Mouse (Mus musculus): Measurements from ENCODE around the gene Pnldc1.
"Not testable (repeated sequence)": the region's sequence is repeated elsewhere in the genome, so short reads cannot be mapped to it uniquely, and the experiment has no call there.

Gene Pnldc1

DNA sequence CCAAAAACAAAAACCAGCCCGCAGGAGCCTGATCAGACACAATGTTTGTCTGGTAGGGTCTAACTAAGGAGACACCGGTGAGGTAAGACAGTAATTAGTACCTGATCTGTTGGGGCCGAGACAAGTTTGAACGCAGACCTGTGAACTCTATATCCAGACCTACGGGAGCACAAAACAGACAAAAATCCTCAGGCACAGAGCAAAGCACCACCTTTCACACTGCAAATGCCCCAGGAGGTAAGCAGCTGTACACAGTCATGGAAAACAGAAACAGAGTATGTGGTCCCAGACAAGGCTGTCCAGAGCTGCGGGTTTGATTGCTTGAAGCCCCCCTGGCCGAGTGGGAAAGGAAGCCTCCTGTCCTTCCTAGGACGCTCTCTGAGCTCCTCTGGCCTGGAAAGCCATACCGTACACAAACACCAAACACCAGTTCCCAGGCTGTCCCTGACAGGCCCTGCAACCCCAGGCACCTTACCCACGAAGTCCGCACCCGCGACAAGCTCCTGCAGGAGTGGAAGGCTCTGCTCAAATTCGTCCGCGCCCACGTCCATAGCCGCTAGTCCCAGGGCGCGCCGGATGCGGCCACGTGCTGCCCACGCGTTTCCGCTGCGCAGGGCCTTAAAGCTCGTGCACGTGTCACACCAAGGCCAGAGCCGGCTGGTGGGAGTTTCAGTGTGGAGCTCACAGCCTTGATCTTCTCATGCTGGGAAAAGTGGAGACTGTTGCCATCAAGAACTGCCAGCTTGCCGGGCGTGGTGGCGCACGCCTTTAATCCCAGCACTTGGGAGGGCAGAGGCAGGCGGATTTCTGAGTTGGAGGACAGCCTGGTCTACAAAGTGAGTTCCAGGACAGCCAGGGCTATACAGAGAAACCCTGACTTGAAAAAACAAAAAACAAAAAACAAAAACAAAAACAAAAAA is at the start of gene Pnldc1:
Pnldc1 (minus strand) TSS at position 870 of the 920 bp plus-strand sequence.
- DNase-seq (ENCODE audit: low spot score): no peak

DNA sequence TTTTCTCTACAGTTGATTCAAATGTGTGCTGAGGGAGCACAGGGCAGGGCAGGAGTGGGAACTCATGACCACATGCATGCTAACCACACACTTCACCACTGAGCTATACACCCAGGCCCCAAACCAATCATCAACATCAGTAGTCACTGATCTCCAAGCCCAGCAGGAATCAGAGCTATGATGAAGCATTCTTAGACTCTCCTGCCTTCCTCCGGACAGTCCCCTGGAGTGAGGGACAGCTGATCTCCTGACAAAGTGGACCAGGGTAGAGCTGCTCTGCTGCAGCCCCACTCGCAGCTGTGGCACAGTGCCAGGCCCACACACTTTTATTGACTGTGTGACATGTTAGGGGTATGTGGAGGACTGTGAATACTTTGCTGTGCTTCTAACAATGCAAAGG is 49.3 kb upstream of the Pnldc1 start:
- not testable (repeated sequence) for DNase-seq (ENCODE audit: low spot score)

DNA sequence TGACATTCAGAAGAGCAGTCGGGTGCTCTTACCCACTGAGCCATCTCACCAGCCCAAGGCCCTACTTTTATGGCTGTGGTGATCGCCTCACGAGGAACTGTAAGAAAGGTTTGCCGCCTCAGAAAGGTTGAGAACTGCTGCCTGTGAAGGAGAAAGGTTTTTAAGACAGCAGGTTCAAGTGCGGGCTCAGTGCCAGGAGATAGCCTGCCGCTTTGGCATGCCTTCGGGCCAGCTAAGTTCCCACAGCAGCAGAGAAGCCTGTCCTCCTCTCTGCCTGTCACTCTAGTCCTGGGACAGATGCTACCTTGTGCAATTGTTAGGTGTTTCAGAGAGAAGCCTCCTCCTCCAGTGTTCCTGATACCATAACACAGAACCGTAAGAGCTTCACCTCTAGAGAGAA is 46.6 kb upstream of the Pnldc1 start:
- DNase-seq (ENCODE audit: low spot score): no peak

DNA sequence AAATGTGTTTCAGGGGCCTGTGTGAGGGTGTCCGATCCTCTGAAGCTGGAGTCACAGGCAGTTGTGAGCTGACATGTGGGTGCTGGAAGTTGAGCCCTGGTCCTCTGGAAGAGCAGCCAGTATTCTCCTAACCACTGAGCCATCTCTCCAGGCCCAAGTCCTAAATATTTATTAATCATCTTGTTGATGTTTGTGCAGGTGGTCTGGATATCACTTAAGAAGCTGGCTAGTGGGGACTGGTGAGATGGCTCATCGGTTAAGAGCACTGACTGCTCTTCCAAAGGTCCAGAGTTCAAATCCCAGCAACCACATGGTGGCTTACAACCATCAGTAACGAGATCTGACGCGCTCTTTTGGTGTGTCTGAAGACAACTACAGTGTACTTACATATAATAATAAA is 39.6 kb upstream of the Pnldc1 start:
- no peak for DNase-seq (ENCODE audit: low spot score)

DNA sequence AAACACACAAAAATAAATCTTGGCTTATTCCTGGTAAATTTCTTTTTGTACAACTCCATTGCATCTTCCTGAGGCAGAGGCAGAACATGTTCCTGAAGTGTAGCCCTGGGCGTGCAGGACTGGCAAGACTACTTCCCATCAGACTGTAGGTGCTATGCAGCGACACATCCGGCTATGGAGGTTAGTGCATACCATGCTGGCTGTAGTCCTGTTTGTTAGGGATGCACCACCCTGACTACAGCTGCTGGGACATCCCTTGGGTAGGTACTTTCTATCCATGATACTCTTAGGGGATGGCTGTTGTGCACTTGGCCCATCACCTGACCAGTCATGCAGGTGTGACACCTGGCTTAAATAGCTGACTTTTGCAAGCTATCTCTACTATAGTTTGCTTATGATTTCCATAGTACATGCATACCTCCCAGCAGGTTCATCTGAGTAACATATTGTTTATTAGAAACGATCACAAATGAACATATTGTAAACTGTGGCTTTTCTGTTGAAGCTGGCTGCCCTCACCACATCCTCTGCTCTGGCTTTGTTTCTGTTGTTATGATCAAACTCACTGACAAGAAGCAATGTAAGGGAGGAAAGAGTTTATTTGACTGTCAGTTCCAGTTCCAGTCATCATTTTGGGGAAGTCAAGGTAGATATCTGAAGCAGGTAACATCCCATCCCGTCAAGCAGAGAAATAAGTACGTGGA is 32.6 kb upstream of the Pnldc1 start:
- no peak for DNase-seq (ENCODE audit: low spot score)

DNA sequence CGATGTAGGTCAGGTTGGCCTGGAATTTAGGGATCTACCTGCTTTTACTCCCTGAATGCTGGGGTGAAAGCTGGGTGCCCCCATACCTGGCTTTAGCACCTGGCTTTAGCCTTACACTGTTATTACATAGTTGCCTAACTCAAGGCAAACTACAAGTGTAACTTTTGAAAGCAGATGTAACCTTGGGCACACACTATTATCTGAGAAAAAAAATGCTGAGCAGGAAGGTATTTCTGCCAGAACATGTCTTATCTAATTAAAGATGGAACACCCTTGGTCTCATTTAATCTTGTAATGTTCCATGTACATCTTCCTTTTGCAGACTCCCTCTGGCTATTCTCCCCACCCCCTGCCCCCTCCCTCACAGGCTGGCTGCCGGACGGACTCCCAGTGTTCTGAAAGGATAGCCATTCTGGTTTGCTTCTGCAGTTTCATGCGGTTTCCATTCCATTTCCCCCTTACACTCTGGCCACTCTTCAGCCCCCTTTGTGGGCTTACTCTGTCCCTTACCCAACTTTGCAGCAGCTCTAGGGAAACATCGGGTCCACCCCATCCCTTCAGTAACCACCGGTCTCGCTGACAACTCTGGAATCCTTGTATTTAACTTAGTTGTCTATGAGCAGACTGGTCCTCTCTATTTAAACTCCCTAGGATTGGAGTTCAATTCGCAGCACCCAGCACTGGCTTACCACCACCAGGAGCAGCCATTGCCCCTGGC is 31.7 kb upstream of the Pnldc1 start:
- DNase-seq (ENCODE audit: low spot score): no peak

DNA sequence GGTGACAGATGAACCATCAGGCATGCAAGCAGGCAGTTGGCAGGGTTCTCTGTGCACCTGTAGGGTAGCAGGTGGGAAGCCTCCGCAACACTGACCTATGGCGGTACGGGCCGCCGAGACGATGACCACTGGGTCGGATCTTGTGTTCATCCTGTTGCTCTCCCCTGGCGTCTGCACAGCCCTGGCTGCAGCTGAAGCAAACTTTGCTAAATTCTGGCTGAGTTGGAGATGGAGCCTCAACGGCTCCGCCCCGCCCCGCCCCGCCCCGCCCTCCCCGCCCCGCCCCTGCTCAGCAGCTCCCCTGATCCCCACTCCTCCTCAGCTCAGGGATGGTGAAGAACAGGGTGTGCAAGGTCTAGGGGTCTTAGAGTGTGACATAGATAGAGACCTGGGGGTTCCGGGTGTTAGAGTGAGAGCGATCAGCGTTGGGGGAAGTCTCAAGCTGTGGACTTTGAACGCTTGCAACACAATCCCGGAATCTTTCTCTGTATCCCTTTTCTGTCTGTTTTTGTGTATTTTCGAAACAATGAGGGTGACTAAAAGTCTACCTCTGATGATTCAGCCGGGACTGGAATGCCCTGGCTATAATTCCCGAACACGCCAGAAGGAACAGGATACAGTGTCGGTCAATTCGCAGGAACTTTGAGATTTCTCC is 30.2 kb upstream of the Pnldc1 start, which contains the start of gene Acat3:
Acat3 (minus strand) TSS at position 450 of the 655 bp plus-strand sequence.
- DNase-seq (ENCODE audit: low spot score): peak; percentile 14

DNA sequence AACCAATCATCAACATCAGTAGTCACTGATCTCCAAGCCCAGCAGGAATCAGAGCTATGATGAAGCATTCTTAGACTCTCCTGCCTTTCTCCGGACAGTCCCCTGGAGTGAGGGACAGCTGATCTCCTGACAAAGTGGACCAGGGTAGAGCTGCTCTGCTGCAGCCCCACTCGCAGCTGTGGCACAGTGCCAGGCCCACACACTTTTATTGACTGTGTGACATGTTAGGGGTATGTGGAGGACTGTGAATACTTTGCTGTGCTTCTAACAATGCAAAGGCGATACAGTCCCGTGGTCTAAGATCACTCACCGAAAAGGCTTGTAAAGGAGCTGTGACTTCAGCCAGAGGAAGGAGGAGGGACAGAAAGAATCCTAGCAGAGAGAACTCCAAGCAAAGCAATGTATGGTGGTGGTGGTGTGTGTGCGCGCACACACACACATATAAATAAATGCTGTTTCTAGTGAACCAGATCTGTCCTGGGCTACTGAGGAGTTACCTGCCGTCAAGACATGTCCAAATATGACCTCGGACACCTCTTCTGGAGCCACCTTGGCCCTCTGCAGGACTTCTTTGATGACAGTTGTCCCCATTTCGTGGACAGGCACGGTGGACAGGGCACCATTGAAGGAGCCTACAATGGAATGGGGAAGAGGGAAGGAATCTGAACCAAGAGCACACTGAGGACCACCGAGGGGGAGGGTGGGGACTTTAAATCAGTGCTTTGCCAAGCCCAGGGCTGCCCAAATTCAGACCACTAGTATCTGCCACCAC is 29.5 kb upstream of the Pnldc1 start:
- DNase-seq (ENCODE audit: low spot score): not testable (repeated sequence)

DNA sequence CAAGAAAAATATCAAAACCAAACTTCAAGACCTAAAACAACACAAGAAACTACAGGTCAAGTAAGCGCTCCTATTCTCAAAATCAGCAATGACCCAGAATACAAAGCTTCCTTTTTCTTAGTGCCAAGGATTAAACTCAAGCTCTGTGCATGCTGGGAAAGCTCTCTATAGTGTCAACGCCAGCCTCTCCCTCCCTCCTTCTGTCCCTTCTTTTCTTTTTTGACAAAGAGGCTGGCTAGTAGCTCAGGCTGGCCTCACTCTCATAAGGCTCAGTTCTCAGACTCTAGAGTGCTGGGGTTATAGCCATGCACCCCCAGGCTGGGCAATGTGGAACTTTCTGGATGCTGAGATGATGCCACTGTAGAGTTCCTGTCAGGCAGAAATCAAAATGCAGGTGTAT is 28.0 kb upstream of the Pnldc1 start:
- DNase-seq (ENCODE audit: low spot score): no peak

DNA sequence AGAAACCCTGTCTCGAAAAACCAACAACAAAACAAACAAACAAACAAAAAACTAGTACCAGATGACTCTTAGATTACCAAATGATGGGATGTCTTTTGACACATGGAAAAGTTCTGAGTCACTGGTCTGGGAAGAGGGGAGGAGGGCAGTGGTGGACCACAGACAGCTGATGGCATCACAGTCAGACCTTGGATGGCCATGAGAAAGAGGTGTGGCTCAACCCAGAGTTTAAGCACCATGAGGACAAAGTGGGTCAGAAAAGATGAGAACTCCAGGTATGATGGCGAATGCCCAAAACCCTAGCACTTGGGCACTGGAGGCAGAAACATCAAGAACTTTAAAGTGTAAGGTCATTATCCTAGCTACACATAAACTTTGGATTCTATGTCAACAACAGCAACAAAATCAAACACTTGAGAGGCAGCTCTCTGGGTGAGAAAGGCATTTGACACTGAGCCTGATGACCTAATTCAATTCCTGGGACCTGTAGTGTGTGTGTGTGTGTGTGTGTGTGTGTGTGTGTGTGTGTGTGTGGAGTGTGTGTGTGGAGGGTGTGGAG is 27.5 kb upstream of the Pnldc1 start:
- no peak for DNase-seq (ENCODE audit: low spot score)

DNA sequence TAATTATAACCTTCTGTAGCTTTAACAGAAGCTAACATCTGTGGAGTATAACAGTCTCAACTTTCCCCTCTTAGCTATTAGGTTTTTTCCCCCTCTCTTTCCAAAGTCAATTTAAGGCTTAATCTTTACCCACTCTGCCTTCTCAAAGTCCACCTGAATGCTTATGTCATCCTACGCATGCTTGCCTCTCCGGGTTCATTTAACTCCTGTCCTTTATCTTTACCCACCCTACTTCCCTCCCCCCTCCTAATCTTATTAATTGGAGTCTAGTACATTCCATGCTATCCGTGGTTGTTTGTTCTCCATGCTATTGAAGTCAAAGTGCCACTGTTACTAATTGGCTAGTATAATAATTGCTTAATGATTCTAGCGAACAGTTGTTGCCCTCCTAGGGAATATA is 25.7 kb upstream of the Pnldc1 start:
- DNase-seq (ENCODE audit: low spot score): no peak

DNA sequence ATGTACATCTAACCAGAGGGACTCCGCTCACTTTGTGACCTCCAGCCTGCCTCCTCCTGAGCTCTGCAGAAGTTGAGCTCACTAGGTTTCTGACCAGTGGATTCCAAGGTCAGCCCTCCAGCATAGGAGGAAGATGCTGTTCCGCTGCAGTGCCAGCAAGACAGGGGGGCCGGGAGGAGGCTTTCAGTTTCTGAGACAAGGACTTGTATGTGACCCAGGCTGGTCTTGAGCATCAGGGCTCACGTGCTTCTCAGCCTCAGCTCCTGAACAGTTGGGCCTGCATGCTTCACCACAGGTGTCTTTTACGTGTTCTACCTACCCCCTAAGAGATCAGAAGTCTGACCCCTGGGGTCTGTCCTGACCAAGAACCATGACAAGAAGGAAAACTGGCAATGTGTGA is 21.5 kb upstream of the Pnldc1 start:
- DNase-seq (ENCODE audit: low spot score): not testable (repeated sequence)

DNA sequence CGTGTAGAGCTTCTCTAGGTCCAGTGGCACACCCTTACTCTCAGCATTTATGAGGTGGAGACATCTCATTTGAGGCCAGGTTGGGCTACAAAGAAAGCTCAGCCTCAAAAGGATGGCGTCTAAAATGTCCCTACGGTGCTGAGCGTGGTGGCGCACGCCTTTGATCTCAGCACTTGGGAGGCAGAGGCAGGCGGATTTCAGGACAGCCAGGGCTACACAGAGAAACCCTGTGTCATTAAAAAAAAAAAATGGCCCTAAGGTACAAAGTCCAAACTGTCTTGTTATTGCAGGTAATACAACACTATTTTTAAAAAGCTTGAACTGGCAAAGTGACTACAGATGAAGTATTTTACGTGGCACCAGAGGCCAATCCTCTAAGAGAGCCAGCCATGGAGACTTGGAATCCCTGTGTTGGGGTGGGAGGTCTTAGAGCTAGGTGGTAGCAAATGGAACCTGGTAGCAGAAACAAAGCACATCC is 15.7 kb upstream of the Pnldc1 start:
- DNase-seq (ENCODE audit: low spot score): no peak

DNA sequence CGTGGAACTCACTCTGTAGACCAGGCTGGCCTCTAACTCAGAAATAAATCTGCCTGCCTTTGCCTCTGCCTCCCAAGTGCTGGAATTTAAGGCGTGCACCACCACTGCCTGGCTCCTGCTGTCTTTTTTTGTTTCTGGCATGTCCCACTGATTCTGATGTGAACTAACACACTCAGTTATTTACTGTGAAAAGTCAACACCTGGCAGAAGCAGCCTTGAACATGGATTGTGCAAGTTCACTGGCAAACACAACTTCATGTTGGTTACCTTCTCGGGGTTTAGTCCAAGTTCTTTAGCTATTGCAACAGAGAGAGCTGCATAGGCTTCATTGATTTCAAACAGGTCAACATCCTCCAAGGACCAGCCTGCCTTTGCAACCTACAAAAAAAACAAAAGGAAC is 15.0 kb upstream of the Pnldc1 start:
- DNase-seq (ENCODE audit: low spot score): no peak

DNA sequence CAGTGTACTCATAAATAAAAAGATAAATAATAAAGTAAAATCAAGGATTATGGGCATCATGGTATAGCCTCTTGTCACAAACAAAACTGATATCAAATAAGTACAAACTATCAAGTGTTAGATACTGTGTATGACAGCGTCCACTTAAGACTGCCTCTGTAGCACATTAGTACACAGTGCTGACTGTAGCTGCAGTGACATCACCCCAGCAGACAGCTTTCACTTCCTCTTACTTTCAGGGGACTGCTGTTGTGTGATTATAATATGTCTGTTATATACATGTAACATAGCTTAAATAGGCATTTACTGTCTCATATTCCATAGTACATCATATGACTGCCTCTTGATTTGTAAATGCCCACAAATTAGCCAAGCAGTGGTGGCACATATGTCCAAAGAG is 11.0 kb upstream of the Pnldc1 start:
- DNase-seq (ENCODE audit: low spot score): no peak

DNA sequence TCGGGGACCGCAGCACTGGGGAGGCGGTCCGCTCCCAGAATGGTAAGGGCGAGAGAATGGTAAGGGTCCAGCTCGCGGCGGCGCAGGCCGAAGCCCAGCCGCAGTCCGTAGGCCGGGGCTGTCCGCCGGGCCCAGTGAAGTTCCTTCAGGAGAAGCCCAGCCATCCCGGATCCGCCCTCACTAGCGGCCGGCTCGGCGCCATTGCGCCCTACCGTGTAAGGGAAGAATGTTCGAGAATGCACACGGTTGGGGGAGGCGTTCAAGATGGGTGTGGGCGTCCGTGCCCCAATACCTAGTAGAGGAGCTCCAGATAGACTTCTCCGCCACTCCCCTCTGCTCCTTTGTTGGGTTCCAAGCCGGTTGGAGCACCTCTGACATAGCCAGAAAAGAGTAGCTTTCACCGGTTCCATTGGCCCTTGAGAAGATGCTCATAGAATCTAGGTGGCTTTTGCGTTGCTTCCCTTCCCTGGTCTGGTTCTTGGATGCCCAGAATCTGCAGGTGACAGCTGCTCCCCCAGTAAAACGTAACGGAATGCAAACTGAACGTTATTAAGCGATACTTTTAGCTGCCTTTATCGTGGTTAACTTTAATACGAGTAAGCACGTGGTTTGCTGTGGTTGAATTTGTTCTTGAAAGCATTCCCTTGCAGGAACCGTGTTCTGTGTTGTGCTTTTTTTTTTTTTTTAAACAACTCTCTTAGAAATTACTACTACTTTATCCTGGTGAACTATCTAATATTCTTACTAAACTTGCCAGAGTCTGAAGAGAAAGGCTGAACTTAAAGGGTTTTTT is 6.8 kb upstream of the Pnldc1 start:
- DNase-seq (ENCODE audit: low spot score): peak; percentile 60

DNA sequence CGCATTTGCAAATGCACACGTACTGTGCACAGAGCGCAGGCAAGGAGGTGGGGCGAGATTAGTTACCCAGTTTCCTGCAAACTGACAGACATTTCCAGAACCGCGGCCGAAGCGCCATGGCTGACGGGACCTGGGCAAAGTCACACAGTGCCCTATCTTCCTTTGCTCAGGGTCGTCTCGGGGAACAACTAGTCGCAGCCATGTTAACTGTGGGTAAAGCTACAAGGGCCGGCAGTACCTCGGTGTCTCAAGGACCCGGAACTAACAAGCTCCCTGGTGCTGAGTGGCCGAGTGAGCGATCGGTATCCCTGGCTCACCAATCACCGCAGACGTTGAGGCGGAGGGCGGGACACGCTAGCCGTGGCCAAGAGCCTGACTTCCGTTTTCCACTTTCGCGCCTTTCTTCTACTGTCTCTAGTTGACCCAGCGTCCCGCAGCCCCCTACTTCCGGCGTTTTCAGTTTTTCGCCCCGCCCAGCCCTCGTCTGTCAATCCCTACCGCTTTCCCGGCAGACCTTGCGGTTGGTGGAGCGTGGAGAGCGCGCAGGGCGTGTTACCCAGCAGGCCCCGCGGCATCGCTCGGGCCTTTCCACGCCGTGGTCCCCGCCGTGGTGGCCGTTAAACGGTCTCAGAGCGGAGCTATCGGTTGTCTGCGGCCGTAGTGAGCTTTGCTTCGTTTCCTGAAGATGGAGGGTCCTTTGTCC is 6.0 kb upstream of the Pnldc1 start, which contains the start of gene Mrpl18:
Mrpl18 (minus strand) TSS at position 465 of the 703 bp plus-strand sequence.
- DNase-seq (ENCODE audit: low spot score): peak; percentile 100

DNA sequence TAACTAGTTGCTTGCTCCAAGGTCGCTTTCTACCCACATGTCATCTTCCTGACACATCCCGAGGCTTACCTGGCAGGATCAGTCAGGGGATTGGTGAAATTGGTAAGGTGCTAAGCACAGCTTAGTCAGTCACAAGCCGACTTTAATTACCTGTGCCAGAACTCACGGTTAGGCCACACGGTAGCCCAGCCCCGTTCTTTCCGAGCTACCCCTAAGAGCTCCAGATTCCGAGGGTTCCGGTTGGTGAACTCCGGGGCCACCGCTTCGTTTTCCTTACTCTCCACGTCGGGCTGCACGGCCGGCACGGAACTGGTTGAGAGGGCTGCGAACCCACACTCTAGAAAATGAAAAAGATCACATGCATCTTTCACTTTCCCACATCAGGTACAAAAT is 5.5 kb upstream of the Pnldc1 start, which contains the start of gene Tcp1:
Tcp1 (plus strand) TSS at position 214 of the 393 bp plus-strand sequence.
- peak; percentile 33 for DNase-seq (ENCODE audit: low spot score)

DNA sequence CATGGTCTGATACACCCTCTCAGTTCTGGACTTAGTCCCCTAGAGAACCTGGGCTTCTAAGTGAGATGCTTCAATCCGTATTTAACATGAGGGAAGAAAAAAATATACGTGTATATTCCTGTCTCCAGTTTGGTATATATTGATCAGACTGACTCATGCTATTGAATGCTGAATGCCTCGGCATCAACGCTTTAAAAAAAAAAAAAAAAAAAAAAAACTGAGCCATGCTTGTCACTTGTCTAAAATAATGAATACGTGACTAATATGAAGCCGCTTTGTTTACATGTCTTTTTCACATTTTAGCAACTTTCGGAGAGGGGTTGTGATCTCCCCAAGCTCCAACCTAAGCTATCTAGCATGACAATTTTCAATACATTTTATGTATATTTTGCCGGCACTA is 361 bp upstream of the Pnldc1 start:
- DNase-seq (ENCODE audit: low spot score): no peak

Measured in embryo, embryonic 10.5 days (tissue).